Mouse (Mus musculus) CH12.LX (cell line): ENCODE results near the gene Grin3b. TPM values are rescaled to one million over a fixed set of nuclear protein-coding genes. Genes with fewer than 3 reads are reported as not detected.

Source experiments
- DNase-seq: peaks from one replicate; pipeline ENCODE4 v3.0.0-alpha.2; 2013; ENCODE audit errors: extremely low read depth
- H3K27ac ChIP-seq: 2 replicates; pipeline ENCODE4 v1.5.1; 2012; ENCODE audit warnings: low read depth, mild to moderate bottlenecking, control low read depth, moderate library complexity; ENCODE audit not compliant: insufficient read depth
- H3K27me3 ChIP-seq: replicated peaks from 2 replicates; pipeline ENCODE3; 2012; ENCODE audit warnings: inconsistent platforms
- H3K36me3 ChIP-seq, 2 experiments: replicated peaks in 1 of 2; 2 replicates each; pipeline versions ENCODE3 to v1.6.1; 2012; ENCODE audit warnings: inconsistent platforms in 1 of 2, low read length in 1 of 2, mild to moderate bottlenecking in 1 of 2, mixed read lengths in 1 of 2, moderate library complexity in 1 of 2; ENCODE audit not compliant: control insufficient read depth in 1 of 2, insufficient read depth in 1 of 2
- H3K4me1 ChIP-seq, 2 experiments: 2 replicates each; pipeline ENCODE4 v1.6.1; 2012; ENCODE audit warnings: inconsistent platforms in 1 of 2, moderate library complexity in 1 of 2; ENCODE audit not compliant: insufficient read depth in 2 of 2, control insufficient read depth in 1 of 2
- H3K4me2 ChIP-seq: 2 replicates; pipeline ENCODE4 v1.6.1; 2012; ENCODE audit warnings: low read depth, mild to moderate bottlenecking, control low read depth; ENCODE audit not compliant: poor library complexity, insufficient read depth, severe bottlenecking
- H3K4me3 ChIP-seq, 3 experiments: fragments of 150-350 bp in 1 of 3; sonication (generic) in 1 of 3; replicated peaks in 1 of 3; 2 replicates each; pipeline versions ENCODE3 to v1.5.1; 2011 to 2012; ENCODE audit warnings: low read depth in 2 of 3, low read length in 2 of 3, mild to moderate bottlenecking in 2 of 3, moderate library complexity in 2 of 3, control low read depth in 1 of 3, improper control_type of control experiment in 1 of 3, inconsistent platforms in 1 of 3, mixed read lengths in 1 of 3; ENCODE audit not compliant: poor library complexity in 1 of 3
- H3K79me2 ChIP-seq: replicated peaks from 2 replicates; pipeline ENCODE4 v1.6.1; 2012; ENCODE audit warnings: mild to moderate bottlenecking, moderate library complexity; ENCODE audit not compliant: control insufficient read depth, poor library complexity, insufficient read depth, severe bottlenecking; ENCODE audit errors: extremely low read depth
- H3K9ac ChIP-seq: 2 replicates; pipeline ENCODE4 v1.6.1; 2012; ENCODE audit warnings: low read depth, mild to moderate bottlenecking, control low read depth, moderate library complexity; ENCODE audit not compliant: insufficient read depth
- H3K9me3 ChIP-seq: replicated peaks from 2 replicates; pipeline ENCODE3; 2012; ENCODE audit warnings: low read length, inconsistent platforms, mixed read lengths
- CTCF ChIP-seq, 2 experiments: IDR thresholded peaks in 1 of 2; conservative IDR thresholded peaks in 1 of 2; 2 replicates each; pipeline ENCODE4 v1.5.1; 2011 to 2012; ENCODE audit warnings: low read depth in 2 of 2, low read length in 2 of 2, improper control_type of control experiment in 1 of 2, inconsistent platforms in 1 of 2, mild to moderate bottlenecking in 1 of 2, moderate library complexity in 1 of 2
- MAFK ChIP-seq: IDR thresholded peaks from 2 replicates; pipeline ENCODE4 v1.6.1; 2011; ENCODE audit warnings: low read length, improper control_type of control experiment; ENCODE audit not compliant: insufficient replicate concordance
- MAX ChIP-seq: IDR thresholded peaks from 2 replicates; pipeline ENCODE4 v1.6.1; 2011; ENCODE audit warnings: low read length, improper control_type of control experiment
- MAZ ChIP-seq: IDR thresholded peaks from 2 replicates; pipeline ENCODE4 v1.6.1; 2012; ENCODE audit warnings: low read depth, mild to moderate bottlenecking, inconsistent platforms, low read length, improper control_type of control experiment, moderate library complexity
- MEF2A ChIP-seq: IDR thresholded peaks from 2 replicates; pipeline ENCODE4 v1.6.1; 2014; ENCODE audit warnings: low read depth, mild to moderate bottlenecking, inconsistent platforms, low read length, improper control_type of control experiment, borderline replicate concordance
- MXI1 ChIP-seq: IDR thresholded peaks from 2 replicates; pipeline ENCODE4 v1.6.1; 2011; ENCODE audit warnings: mild to moderate bottlenecking, low read depth, low read length, improper control_type of control experiment
- POLR2A ChIP-seq: IDR thresholded peaks from 2 replicates; pipeline ENCODE4 v1.6.1; 2011; ENCODE audit warnings: low read depth, mild to moderate bottlenecking, improper control_type of control experiment, low read length
- RAD21 ChIP-seq: IDR thresholded peaks from 2 replicates; pipeline ENCODE4 v1.6.1; 2011; ENCODE audit warnings: low read depth, mild to moderate bottlenecking, low read length, improper control_type of control experiment, moderate library complexity
- RCOR1 ChIP-seq: conservative IDR thresholded peaks from 2 replicates; pipeline ENCODE4 v1.6.1; 2012; ENCODE audit warnings: low read depth, mild to moderate bottlenecking, inconsistent platforms, low read length, improper control_type of control experiment
- TBP ChIP-seq: conservative IDR thresholded peaks from 2 replicates; pipeline ENCODE4 v1.6.1; 2011; ENCODE audit warnings: low read depth, low read length, improper control_type of control experiment
- TCF12 ChIP-seq: IDR thresholded peaks from 2 replicates; pipeline ENCODE4 v1.6.1; 2014; ENCODE audit warnings: low read depth, mild to moderate bottlenecking, inconsistent platforms, low read length, improper control_type of control experiment
- ZC3H11A ChIP-seq: IDR thresholded peaks from 2 replicates; pipeline ENCODE4 v1.6.1; 2012; ENCODE audit warnings: low read depth, mild to moderate bottlenecking, inconsistent platforms, low read length, improper control_type of control experiment
- ZNF384 ChIP-seq: IDR thresholded peaks from 2 replicates; pipeline ENCODE4 v1.6.1; 2012; ENCODE audit warnings: low read depth, low read length, improper control_type of control experiment, inconsistent platforms
- dilution Hi-C: fragments of 300-500 bp; cut with MboI; formaldehyde crosslinking; loops from 2 replicates; pipeline ENCODE4 v1.14.3; 2020; ENCODE audit warnings: low sequenced_read_pairs; ENCODE audit not compliant: extremely low pct_unique_long_range_greater_than_20kb, extremely low pct_ligation_motif_present
- in situ Hi-C: fragments of 300-500 bp; cut with MboI; formaldehyde crosslinking; loops from 3 replicates; pipeline ENCODE4 v1.14.3; 2019; ENCODE audit warnings: low sequenced_read_pairs, low pct_ligation_motif_present, low pct_unique_long_range_greater_than_20kb, mixed read lengths
- polyA plus RNA-seq: library from polyadenylated mRNA; unstranded; fragments of >175 nt; gene quantifications from 2 replicates; pipeline ENCODE4 v1.2.1, GENCODE M21; 2012; ENCODE audit warnings: low read depth; ENCODE audit not compliant: insufficient read length
- total RNA-seq, 2 experiments: library from RNA; depleted of rRNA; stranded (reverse); fragments of 300-350 nt in 1 of 2; fragments of >200 nt in 1 of 2; gene quantifications; 2 replicates each; pipeline ENCODE4 v1.2.3; 2012 to 2014

The Grin3b gene
- total and polyA plus RNA-seq, 3 experiments, result 0.27 to 0.59 (median 0.56) TPM

DNA sequence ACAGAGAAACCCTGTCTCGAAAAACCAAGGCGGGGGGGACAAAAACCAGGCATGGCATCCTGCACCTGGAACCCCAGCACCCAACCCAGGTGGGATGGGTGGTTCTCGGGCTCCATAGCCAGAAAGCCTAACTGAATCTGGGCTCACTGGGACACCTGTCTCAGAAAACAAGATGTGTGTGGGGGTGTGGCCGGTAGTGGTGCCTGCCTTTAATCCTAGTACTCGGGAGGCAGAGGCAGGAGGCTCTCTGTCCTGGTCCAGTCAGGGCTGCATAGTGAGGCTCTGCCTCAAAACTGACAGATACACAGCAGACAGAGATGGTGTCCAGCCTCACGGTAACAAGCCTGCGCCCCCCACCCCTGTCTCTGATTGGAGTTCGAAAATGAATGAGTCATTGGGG, 52.3 kb downstream of the Grin3b start:
- Histone ChIP-seq H3K27ac (0 out of 2 replicates have a peak overlapping the region, but pooled peaks have one; percentile 12), H3K9ac (no peak overlapping the region), H3K79me2 (no peaks in the 10 kb centered on the region), H3K27me3 (no peaks in the 10 kb centered on the region), H3K4me3 (no peak overlapping the region)
- DNase-seq, result no peak
- no peak for TF ChIP-seq ZC3H11A
- no peak for TF ChIP-seq TCF12
- no peak for TF ChIP-seq POLR2A
- TF ChIP-seq MAX, result no peak
- TF ChIP-seq TBP, result no peak
- TF ChIP-seq RAD21, result no peak
- TF ChIP-seq CTCF (conservative IDR thresholded peaks at IDR 0.05 in 1 of 2, IDR thresholded peaks at IDR 0.05 in 1 of 2; ENCODE audit: low read depth in 2 of 2, low read length in 2 of 2), result no peak
- TF ChIP-seq MAZ, result no peak
- no peak for TF ChIP-seq ZNF384
- no peak for TF ChIP-seq MAFK
- TF ChIP-seq, all 38 proteins: peak for 0
- peaks cover 52 to 79% of the 10 kb centered on the region in 2 experiments for H3K36me3 ChIP-seq
- H3K4me1 ChIP-seq, result peaks cover 31 to 47% of the 10 kb centered on the region in 2 experiments
- dilution Hi-C loops (no loop called here), in situ Hi-C loops (no loop called here)
- no peak overlapping the region for H3K4me2 ChIP-seq
- H3K9me3 ChIP-seq, result no peaks in the 10 kb centered on the region

DNA sequence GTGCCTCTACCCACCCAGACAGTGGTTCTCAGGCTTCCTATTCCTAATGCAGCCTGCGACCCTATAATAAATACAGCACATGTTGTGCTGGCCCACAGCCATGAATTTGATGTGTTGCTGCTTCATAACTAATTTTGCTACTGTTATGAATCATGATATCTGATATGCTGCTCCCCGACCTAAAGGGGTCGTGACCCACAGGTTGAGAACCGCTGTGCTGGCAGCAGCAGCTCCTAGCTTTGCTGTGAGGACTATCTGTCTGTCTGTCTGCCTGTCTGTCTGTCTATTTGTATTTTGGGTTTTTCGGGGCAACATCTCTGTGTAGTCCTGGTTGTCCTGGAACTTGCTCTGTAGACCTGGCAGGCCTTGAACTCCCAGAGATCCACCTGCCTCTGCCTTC, 53.2 kb downstream of the Grin3b start:
- Histone ChIP-seq H3K4me1 (peaks cover 27 to 41% of the 10 kb centered on the region in 2 experiments), H3K36me3 (peaks cover 61 to 84% of the 10 kb centered on the region in 2 experiments), H3K4me3 (no peak overlapping the region), H3K27me3 (no peaks in the 10 kb centered on the region), H3K9me3 (no peaks in the 10 kb centered on the region), H3K79me2 (no peaks in the 10 kb centered on the region), H3K27ac (peak overlapping the region; percentile 97), H3K9ac (peak overlapping the region; percentile 19; the same call in 1 of the 2 replicates), H3K4me2 (peak overlapping the region; percentile 48)
- in situ Hi-C loops, result no loop called here
- dilution Hi-C loops, result no loop called here
- no peak for DNase-seq
- no peak for TF ChIP-seq MEF2A
- TF ChIP-seq MXI1, result 0 out of 2 replicates have a peak, but pooled peaks have one; percentile 11
- TF ChIP-seq RCOR1, result 0 out of 2 replicates have a peak, but pooled peaks have one; percentile 1
- no peak for TF ChIP-seq POLR2A
